Mouse (Mus musculus) gonadal fat pad, adult 2 months (tissue): ENCODE data around the gene Ddx20. TPM values are rescaled to one million over a fixed set of nuclear protein-coding genes. Genes with fewer than 3 reads are reported as not detected.

Experiments
- DNase-seq: peaks from one replicate; pipeline ENCODE4 v3.0.0-alpha.2; 2012; ENCODE audit warnings: low read depth
- polyA plus RNA-seq: library from polyadenylated mRNA; depleted of rRNA; stranded (reverse); fragments of >200 nt; gene quantifications from 2 replicates; pipeline ENCODE4 v1.2.3, GENCODE M21; 2012; rRNA removed

Gene Ddx20
- polyA plus RNA-seq, 1 experiment = 7.8 TPM

DNA sequence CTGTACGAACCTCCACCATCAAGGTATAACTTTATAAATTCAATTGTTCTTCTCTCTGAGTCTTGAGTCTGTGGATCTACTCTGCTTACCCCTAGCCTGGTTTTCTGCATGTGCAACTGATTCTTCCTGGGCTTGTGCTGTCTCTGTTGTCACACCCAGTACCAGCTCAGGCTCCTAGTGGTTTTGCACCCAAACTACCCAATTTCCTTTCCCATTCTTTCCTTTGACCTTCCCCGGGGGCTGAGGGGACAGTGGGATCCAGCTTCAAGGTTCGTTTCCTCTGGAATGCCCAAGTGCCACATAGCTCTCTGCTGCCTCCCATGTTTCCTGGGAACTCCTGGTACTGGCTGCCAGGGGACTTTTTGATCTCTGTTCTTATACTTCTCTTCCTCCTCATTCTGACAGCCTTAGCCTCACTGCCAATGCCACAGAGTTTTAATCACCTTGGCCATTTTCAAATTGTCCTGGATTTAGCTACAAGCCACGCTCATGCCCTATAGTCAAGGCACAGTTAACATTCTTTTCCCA lies 20.3 kb downstream of the Ddx20 start:
- DNase-seq = no peak

DNA sequence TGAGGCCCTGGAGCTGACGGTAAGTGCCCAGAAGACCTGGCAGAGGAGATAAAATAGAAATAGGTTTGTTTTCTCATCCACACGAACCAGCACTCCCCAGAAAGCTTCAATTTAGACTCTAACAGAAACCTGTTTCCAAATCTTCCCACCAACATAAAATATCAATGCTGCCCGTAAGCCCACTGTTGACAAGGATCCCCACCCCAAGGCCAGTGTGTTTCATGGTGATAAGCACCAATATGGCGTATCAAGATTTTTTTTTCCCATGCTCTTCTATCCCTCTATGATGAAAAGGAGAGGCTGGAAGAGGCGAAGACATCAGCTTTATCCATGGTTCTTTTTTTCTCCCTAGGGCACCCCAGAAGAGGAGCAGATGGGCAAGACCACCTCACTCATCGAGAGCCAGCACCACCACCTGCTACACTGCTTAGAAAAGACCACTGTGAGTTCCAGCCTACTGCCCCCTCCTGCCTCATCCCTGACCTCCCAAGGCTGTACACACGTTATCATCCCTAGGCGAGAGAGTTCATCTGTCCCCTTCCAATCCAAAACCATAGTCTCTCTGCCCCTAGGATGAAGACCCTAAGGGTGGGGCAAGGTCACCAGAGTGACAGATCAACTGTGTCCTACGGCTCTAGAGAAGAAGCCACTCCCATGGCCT lies 22.1 kb downstream of the Ddx20 start:
- DNase-seq = no peak

DNA sequence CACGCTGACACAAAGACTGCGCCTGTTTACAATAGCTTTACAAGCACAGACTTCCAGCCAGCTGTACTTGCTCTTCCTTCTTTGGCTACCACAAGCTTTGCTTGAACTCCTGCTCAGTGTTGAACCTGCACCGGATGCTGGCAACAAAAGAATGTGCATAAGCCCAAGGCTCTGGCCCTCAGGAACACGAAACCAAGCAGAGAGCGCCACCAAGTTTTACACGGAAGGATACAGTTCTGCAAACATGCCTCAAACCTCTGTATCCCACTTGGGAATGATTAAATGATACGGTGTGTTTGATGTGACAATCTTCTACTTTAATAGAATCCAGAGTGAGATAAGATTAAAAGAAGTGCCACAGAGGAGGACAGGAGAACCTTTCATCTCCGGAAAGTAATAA lies 24.3 kb downstream of the Ddx20 start:
- DNase-seq = no peak

DNA sequence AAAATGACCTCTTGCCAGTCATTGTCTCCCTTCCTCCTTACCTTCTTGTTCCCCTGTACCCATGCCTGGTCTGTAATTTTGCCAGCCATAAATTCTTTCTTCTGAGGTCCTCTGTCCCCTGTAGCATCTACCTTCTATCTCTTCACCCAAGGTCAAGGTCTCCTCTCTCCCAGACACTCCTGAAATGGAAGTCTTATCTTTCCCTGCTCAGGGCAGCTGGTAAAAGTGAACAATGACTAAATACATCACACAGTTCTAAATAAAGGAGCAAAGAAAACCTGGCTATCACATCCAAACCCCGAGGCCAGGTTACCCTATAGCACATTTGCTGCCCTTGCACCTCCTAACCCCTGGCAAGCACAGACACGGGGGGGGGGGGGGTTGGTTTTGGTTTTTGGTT lies 26.8 kb downstream of the Ddx20 start:
- no peak for DNase-seq

DNA sequence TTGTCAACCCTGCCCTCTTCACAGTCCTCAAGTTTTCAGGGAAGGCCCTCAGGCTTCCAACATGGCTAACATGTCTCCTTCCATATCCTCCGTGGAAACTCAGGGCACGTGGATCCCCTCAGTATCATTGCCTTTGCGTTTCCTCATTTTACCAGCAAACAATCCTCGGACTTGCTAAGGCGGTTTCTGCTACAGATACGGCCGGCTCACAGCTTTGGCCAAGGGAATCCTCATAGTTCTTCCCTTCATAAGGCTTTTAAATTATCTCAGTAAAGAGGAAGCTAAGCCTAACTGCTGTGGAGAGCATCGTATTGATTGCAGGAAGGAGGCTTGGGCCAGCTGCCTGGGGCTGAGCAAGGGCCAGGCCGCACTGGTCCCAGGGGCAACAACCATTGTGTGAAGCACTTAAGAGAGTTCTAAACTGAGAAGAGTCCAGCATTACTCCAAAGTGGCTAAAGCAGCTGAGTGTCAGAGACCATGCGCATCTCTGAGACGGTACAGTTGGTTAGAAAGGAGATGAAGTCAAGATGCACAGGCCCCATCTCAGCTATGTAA lies 32.3 kb downstream of the Ddx20 start:
- no peak for DNase-seq

DNA sequence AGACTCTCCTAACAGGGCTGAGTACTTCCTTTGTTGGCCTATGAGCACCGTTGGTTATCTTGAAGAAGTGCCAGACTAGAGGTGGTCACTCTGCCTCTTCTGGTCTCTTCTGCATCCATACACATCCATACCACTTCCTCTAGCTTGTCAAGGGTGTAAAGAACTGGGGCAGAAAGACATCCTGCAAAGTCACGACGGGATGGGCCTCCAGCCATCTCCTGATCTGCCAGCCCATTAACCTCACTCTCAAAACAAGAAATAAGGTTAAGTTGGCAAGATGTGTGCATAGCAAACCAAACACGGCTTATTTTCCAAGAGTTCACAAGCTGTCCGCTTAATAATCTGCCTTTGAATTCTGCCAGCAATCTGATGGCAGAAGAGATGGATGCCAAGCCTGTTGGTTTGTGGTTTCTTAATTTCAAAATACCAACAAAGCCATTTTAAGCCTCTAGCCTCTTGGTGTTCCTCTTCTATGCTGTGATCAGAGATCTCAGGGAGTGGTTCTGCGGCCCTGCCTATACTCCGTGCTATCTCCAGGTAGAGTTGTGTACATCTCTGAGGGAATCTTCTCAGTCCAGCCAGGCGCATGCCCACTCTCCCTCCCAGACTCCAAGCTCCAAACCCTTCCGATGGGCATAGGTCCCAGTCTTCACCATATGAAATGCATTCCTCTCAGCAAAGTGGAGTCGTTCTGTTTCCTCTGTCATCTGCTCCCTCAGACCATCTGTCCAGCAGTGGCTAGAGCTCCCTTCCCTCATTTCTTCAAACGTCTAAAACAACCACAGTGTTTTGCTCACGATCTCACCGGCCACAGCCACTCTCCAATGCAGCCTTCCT lies 33.6 kb downstream of the Ddx20 start:
- DNase-seq = no peak

DNA sequence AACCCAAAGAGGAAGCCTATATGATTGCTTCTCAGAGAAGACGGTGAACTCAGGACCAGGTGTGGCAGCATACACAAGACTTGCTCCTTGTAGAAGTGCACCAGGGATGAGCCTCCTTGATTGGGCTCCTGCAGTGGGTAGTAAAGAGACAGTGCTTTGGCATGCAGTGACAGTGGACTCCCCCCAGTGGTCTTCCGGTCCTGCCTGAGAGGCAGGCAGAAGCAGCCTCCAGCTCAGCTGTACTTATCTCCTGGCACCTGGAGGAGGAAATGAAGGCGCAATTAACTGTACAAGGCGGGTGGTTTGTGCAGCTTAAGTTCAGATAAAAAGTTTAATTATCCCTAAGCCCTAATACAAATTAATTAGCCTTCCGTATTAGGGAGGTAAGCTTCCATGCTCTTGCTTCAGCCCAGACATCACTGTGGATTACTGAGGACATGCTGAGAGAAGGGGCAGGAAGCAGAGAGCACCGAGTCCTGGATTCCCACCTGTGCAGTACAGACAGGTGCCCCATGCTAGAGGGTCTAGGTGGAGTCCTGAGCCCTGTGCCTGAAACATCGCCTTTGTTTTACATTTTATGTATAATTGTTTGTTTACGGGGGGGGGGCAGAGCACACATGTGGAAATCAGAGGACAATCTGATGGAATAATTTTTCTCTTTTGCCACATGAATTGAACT lies 38.3 kb downstream of the Ddx20 start:
- no peak for DNase-seq

DNA sequence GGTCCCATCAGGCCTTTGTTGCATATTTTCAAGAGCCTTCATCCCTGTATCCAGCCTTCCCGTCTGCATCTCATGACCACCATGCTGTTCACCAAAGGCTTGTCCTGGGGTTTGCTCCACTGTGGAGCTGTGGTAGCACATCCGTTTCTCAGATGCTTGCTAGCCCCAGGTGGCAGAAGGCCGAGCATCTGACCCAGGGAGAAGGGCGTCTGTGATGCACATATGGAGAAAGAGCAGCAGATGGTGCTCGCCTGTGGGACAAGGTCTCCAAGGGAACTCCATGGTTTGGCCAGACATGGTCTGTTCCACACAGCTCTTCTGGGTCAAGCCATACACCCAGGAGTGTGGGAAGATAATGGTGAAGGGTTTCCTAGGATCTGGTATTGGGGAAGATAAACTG lies 43.8 kb downstream of the Ddx20 start:
- no peak for DNase-seq

DNA sequence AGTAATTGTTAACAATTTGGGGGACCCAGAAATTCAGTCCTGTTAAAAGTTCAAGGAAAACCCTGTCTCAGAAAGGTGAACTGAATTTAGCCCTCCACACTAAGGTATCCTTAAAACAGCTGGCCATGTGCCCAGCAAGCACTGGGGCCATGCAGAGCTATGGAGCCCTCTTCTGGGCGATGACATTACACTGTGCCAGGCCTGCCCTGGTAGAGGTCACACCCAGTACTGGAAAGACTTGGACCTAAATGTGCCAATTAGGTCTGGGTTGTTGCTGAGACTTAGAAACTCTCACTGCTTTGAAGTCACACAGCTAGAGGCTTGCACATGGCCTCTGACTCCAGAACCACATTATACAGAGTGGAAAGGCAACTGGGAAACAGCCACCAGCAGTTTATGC lies 45.2 kb downstream of the Ddx20 start:
- DNase-seq = no peak

DNA sequence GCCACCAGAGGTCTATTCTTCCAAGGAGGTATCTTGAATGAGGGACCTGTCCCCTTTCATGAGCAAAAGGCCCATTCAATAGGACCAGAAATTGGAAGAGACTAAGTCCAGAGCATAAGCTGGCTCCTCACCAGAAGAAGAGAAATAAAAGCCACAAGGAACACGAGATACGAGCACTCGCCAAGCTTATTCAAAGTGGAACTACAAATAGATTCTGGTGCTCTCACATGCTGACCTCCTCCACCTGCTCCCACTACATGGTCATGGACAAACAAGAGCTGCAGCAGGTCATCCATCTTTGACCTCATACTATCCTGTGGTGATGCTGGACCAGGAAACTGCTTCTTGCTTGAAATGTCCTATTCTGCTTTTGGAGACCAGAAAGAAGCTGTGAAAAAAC lies 54.4 kb downstream of the Ddx20 start:
- DNase-seq = no peak

DNA sequence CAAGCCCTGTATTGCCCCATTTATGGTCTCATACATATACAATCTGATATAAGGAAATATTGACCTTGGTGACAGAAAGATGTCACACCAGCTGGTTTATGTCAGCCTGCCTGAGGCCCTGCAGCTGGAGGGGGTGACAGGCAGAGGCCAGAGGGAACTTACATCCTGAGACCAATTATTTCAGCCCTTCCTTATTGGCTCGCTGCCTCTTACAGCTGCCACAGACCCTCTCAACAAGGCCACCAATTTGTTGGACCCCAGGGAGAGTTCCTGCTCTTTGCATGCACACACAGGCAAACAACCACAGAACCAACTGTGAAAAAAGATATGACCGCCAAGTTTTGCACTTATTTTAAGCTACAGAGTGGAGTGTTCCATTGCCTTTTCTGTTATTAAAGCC lies 55.1 kb downstream of the Ddx20 start:
- DNase-seq = no peak

Other genes starting within 250 kb of the Ddx20 start
- 15.5 and 18.0 TPM in 2 replicates for gene Kcnd3, start 235.2 kb downstream of the Ddx20 start, polyA plus RNA-seq
- 3.8 and 5.3 TPM in 2 replicates for gene Inka2, start 17.0 kb upstream of the Ddx20 start, polyA plus RNA-seq
- gene Rap1a, start 113.8 kb upstream of the Ddx20 start, polyA plus RNA-seq = 13.0 and 16.8 TPM in 2 replicates
- gene Adora3, start 183.3 kb upstream of the Ddx20 start, polyA plus RNA-seq = 0.20 and 0.45 TPM in 2 replicates
- 0.88 and 1.6 TPM in 2 replicates for gene Tmigd3, start 183.3 kb upstream of the Ddx20 start, polyA plus RNA-seq
- gene I830077J02Rik, start 245.1 kb upstream of the Ddx20 start, polyA plus RNA-seq = 0.63 and 0.84 TPM in 2 replicates